Mouse (Mus musculus): ENCODE results near the gene Ndufa7. TPM values are rescaled to one million over a fixed set of nuclear protein-coding genes. Genes with fewer than 3 reads are reported as not detected.

Gene Ndufa7
- polyA plus RNA-seq, 1 experiment from 2014 or later: 497 TPM

DNA sequence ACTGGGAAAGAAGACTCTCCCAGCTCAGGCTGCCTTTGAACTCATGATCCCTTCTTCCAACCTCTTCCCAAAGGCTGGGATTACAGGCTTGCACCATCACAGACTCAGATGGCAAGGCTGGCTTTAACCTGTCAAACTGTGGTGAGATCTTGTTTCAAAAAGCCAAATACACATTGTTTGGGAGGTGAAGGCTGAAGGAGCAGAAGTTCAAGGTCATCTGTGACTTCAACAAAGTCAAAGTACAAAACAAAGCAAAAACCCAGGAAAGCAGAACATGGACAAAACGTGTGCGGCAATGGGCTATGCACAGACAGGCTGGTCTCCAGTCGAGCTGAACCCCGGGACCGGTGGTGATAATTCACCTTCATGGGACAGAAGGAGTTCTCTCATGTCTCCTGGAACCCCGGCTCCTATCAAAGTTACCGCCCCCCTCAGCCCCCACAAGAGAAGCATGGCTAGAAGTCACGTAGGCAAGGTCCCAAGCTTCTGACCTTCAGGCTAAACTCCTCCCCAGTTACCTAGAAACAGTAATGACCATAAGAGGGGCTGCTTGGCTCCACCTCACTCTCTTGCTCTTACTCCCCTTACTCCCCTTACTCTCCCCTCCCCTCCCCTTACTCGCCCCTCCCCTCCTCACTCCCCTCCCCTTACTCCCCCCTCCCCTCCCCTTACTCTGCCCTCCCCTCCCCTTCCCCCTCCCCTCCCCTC is 17.0 kb upstream of the Ndufa7 start:
- no peak overlapping the region for H3K4me2 ChIP-seq (replicated peaks; ENCODE audit: low read depth)
- H3K4me3 ChIP-seq (ENCODE audit: low read depth, low read length): no peak overlapping the region
- DNase-seq (ENCODE audit: low spot score) (no peak), ATAC-seq (ENCODE audit: low FRiP score, low TSS enrichment) (no peak)
- H3K9me3 ChIP-seq (ENCODE audit: control insufficient read depth, low read length): no peaks in the 10 kb centered on the region
- no peaks in the 10 kb centered on the region for H3K27me3 ChIP-seq (ENCODE audit: control insufficient read depth, insufficient read depth, low read length)
- no peaks in the 10 kb centered on the region for H3K4me1 ChIP-seq (replicated peaks; ENCODE audit: control insufficient read depth, insufficient read depth)
- 52% methylated on average over 9 of the region's 9 CpGs for WGBS
- TF ChIP-seq CTCF (IDR thresholded peaks at IDR 0.05; ENCODE audit: low read depth) (no peak), EP300 (optimal IDR thresholded peaks at IDR 0.05) (no peak)
- no peak overlapping the region for H3K27ac ChIP-seq (replicated peaks)
- H3K9ac ChIP-seq (ENCODE audit: low read length): no peak overlapping the region
- H3K36me3 ChIP-seq (ENCODE audit: control insufficient read depth, insufficient read depth, low read length): no peaks in the 10 kb centered on the region

DNA sequence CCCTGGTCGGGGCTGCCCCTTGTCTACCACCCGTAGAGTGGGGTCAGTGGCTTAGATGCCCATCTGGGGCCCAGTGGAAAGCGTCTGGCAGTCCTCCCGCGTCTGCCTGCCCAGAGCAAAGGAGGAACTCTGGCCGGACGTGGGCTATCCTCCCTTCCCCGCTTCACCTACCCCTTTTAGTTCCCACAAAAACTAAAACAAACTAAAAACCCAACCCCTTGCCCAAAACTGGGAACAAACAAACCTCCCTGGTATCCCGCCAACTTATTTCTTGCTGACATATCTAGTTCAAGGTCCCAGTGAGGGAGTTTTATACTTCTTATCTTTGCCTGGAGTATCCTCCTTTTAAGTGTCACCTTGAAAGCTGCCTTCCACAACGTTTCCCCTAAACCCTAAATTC is 16.2 kb upstream of the Ndufa7 start:
- 36% methylated on average over 10 of the region's 10 CpGs for WGBS
- H3K36me3 ChIP-seq (ENCODE audit: control insufficient read depth, insufficient read depth, low read length): no peaks in the 10 kb centered on the region
- no peak overlapping the region for H3K4me2 ChIP-seq (replicated peaks; ENCODE audit: low read depth)
- no peak for ATAC-seq (ENCODE audit: low FRiP score, low TSS enrichment)
- no peak for DNase-seq (ENCODE audit: low spot score)
- no peak overlapping the region for H3K4me3 ChIP-seq (ENCODE audit: low read depth, low read length)
- no peaks in the 10 kb centered on the region for H3K9me3 ChIP-seq (ENCODE audit: control insufficient read depth, low read length)
- H3K4me1 ChIP-seq (replicated peaks; ENCODE audit: control insufficient read depth, insufficient read depth): no peaks in the 10 kb centered on the region
- no peak overlapping the region for H3K27ac ChIP-seq (replicated peaks)
- H3K27me3 ChIP-seq (ENCODE audit: control insufficient read depth, insufficient read depth, low read length): no peaks in the 10 kb centered on the region
- no peak overlapping the region for H3K9ac ChIP-seq (ENCODE audit: low read length)
- TF ChIP-seq CTCF (IDR thresholded peaks at IDR 0.05; ENCODE audit: low read depth): no peak
- no peak for TF ChIP-seq EP300 (optimal IDR thresholded peaks at IDR 0.05)

DNA sequence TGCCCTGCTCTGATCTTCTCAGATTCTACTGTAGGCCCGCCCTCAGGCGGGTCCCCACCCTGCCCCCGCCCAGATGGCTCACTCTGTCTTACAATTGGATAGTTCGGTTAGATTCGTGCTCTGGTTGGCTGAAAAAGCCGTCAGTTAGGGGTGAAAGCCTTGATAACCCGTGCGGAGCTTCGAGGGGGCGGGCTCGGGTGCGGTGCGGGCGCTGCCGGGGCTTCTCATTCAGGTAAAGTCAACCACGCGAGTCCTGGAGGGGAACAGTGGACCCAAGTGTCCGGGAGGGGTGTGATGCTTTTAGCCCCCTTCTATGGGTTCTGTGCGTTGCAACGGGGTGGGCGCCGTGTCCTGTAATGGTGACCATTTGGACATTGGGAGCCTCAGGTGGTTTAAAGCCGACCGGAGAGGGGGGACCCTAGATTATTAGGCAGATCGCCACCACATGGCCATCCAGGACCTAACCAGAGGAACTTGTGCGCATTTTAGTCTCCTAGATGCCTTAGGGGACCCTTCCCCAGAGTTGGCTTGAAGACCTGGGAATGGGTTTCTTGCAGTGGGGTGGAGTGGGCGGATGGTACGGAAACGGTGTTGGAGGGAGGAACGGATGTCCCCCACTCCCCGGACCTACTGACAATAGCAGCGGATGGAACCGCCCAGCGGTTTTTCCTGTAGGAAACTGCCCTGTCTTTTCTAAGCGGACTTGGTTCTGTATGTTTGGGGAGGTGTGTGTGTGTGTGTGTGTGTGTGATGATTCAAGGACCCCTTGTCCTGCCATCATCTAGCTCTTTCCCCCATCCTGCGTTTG is 13.8 kb upstream of the Ndufa7 start, which contains the start of gene Kank3:
Gene Kank3, plus strand, starts transcription at position 186 of the 808 bp plus-strand sequence.
- peak within 1 kb of the TSS; percentile 52 for H3K4me3 ChIP-seq (ENCODE audit: low read depth, low read length)
- DNase-seq (ENCODE audit: low spot score): peak; percentile 92
- under 1% methylated on average over 36 of the region's 36 CpGs for WGBS
- no peaks in the 10 kb centered on the region for H3K9me3 ChIP-seq (ENCODE audit: control insufficient read depth, low read length)
- H3K4me1 ChIP-seq (replicated peaks; ENCODE audit: control insufficient read depth, insufficient read depth): no peaks in the 10 kb centered on the region
- H3K27me3 ChIP-seq (ENCODE audit: control insufficient read depth, insufficient read depth, low read length): no peaks in the 10 kb centered on the region
- peak; percentile 95 for ATAC-seq (ENCODE audit: low FRiP score, low TSS enrichment)
- H3K9ac ChIP-seq (ENCODE audit: low read length): peak within 1 kb of the TSS; percentile 58
- peak within 1 kb of the TSS; percentile 56; the same call in 1 of the 2 replicates for H3K27ac ChIP-seq (replicated peaks)
- H3K36me3 ChIP-seq (ENCODE audit: control insufficient read depth, insufficient read depth, low read length): no peaks in the 10 kb centered on the region
- TF ChIP-seq EP300 (optimal IDR thresholded peaks at IDR 0.05): peak; percentile 84
- no peak for TF ChIP-seq CTCF (IDR thresholded peaks at IDR 0.05; ENCODE audit: low read depth)
- peak within 1 kb of the TSS; percentile 82 for H3K4me2 ChIP-seq (replicated peaks; ENCODE audit: low read depth)

DNA sequence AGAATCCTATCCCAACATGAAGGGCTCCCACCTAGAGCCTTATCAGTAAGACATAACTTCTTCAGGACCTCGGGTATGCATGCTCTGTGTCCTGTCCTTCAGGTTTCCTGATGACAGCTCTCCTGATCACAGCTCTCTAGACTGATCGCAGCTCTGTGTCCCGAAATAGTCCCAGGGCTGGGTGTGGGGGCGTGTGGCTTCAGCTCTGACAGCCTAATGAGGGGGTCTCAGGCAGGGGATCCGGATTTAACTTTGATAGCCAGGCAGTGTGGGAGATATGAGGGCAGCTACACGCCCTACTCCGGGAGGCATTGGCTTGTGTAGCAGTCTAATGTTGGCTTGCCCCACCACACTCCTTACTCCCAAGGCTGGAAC is 13.2 kb upstream of the Ndufa7 start:
- no peaks in the 10 kb centered on the region for H3K27me3 ChIP-seq (ENCODE audit: control insufficient read depth, insufficient read depth, low read length)
- H3K27ac ChIP-seq (replicated peaks): peak overlapping the region; percentile 56; the same call in 1 of the 2 replicates
- peak overlapping the region; percentile 82 for H3K4me2 ChIP-seq (replicated peaks; ENCODE audit: low read depth)
- no peaks in the 10 kb centered on the region for H3K9me3 ChIP-seq (ENCODE audit: control insufficient read depth, low read length)
- no peak for DNase-seq (ENCODE audit: low spot score)
- TF ChIP-seq CTCF (IDR thresholded peaks at IDR 0.05; ENCODE audit: low read depth): no peak
- no peak for TF ChIP-seq EP300 (optimal IDR thresholded peaks at IDR 0.05)
- ATAC-seq (ENCODE audit: low FRiP score, low TSS enrichment): no peak
- no peaks in the 10 kb centered on the region for H3K4me1 ChIP-seq (replicated peaks; ENCODE audit: control insufficient read depth, insufficient read depth)
- no peak overlapping the region for H3K9ac ChIP-seq (ENCODE audit: low read length)
- peak overlapping the region; percentile 52 for H3K4me3 ChIP-seq (ENCODE audit: low read depth, low read length)
- no peaks in the 10 kb centered on the region for H3K36me3 ChIP-seq (ENCODE audit: control insufficient read depth, insufficient read depth, low read length)
- 21% methylated on average over 7 of the region's 7 CpGs for whole genome bisulfite sequencing

DNA sequence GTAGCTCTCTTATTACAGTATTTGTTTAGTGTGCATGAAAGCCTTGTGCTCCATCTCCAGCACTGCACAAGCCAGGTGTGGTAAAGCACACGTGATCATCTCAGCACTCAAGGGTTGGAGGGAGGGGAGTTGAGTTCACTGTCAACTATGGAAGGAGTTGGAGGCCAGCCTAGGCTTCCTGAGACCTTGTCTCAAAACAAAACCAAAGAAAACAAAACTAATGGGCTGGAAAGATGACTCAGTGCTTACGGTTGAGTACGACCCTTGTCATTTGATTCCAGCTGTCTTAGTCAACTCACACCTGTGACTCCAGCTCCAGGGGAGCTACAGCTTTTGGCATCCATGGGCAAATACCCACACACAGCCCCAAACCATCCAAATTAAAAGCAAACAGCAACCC is 11.9 kb upstream of the Ndufa7 start:
- Histone ChIP-seq H3K36me3 (ENCODE audit: control insufficient read depth, insufficient read depth, low read length) (no peaks in the 10 kb centered on the region), H3K4me3 (ENCODE audit: low read depth, low read length) (no peak overlapping the region), H3K4me2 (replicated peaks; ENCODE audit: low read depth) (no peak overlapping the region), H3K27me3 (ENCODE audit: control insufficient read depth, insufficient read depth, low read length) (no peaks in the 10 kb centered on the region), H3K9me3 (ENCODE audit: control insufficient read depth, low read length) (no peaks in the 10 kb centered on the region), H3K27ac (replicated peaks) (peak overlapping the region; percentile 61), H3K4me1 (replicated peaks; ENCODE audit: control insufficient read depth, insufficient read depth) (peaks cover 2% of the 10 kb centered on the region; the same call in 1 of the 2 replicates), H3K9ac (ENCODE audit: low read length) (no peak overlapping the region)
- ATAC-seq (ENCODE audit: low FRiP score, low TSS enrichment) (no peak), DNase-seq (ENCODE audit: low spot score) (no peak)
- 24% methylated on average over 3 of the region's 3 CpGs for WGBS
- TF ChIP-seq CTCF (IDR thresholded peaks at IDR 0.05; ENCODE audit: low read depth): no peak
- no peak for TF ChIP-seq EP300 (optimal IDR thresholded peaks at IDR 0.05)
